Mouse (Mus musculus) ES-E14 (cell line): ENCODE measurements around the gene Pappa2. TPM values are rescaled to one million over a fixed set of nuclear protein-coding genes. Genes with fewer than 3 reads are reported as not detected.

Experiments used
- DNase-seq: peaks from one replicate; pipeline ENCODE4 v3.0.0-alpha.2; 2013; ENCODE audit warnings: low read depth, low spot score
- H3K27ac ChIP-seq: 2 replicates; pipeline ENCODE4 v1.5.1; 2012; ENCODE audit warnings: low read depth, mild to moderate bottlenecking, low read length, moderate library complexity, mixed read lengths; ENCODE audit not compliant: poor library complexity, insufficient read depth, severe bottlenecking
- H3K36me3 ChIP-seq: 2 replicates; pipeline ENCODE4 v1.6.1; 2012; ENCODE audit warnings: mild to moderate bottlenecking, low read length, moderate library complexity, mixed read lengths; ENCODE audit not compliant: control insufficient read depth, poor library complexity, insufficient read depth, severe bottlenecking
- H3K4me1 ChIP-seq, 2 experiments: fragments of 150-350 bp in 1 of 2; sonication (generic) in 1 of 2; 2 replicates each; pipeline ENCODE4 v1.6.1; 2012; ENCODE audit warnings: low read length in 2 of 2, mild to moderate bottlenecking in 1 of 2, mixed read lengths in 1 of 2; ENCODE audit not compliant: control insufficient read depth in 2 of 2, insufficient read depth in 2 of 2, poor library complexity in 1 of 2
- H3K4me3 ChIP-seq, 2 experiments: fragments of 150-350 bp in 1 of 2; sonication (generic) in 1 of 2; 2 replicates each; pipeline ENCODE4 v1.5.1; 2012; ENCODE audit warnings: low read length in 2 of 2, low read depth in 1 of 2, mild to moderate bottlenecking in 1 of 2, mixed read lengths in 1 of 2; ENCODE audit not compliant: insufficient read depth in 1 of 2, poor library complexity in 1 of 2, severe bottlenecking in 1 of 2
- H3K9ac ChIP-seq: 2 replicates; pipeline ENCODE4 v1.6.1; 2012; ENCODE audit warnings: low read depth, mild to moderate bottlenecking, low read length, mixed read lengths; ENCODE audit not compliant: poor library complexity, insufficient read depth, severe bottlenecking
- H3K9me3 ChIP-seq: fragments of 150-350 bp; sonication (generic); 2 replicates; pipeline ENCODE4 v1.6.1; 2012; ENCODE audit warnings: low read depth, mild to moderate bottlenecking, low read length; ENCODE audit not compliant: control insufficient read depth, insufficient read depth
- CHD2 ChIP-seq: IDR thresholded peaks from 2 replicates; pipeline ENCODE4 v1.6.1; 2014; ENCODE audit warnings: mild to moderate bottlenecking, low read depth, low read length, inconsistent platforms
- HCFC1 ChIP-seq: IDR thresholded peaks from 2 replicates; pipeline ENCODE4 v1.6.1; 2012; ENCODE audit warnings: low read length, inconsistent platforms, borderline replicate concordance; ENCODE audit not compliant: insufficient read depth
- MAFK ChIP-seq: IDR thresholded peaks from 2 replicates; pipeline ENCODE4 v1.6.1; 2014; ENCODE audit warnings: mild to moderate bottlenecking, low read depth, low read length, inconsistent platforms; ENCODE audit not compliant: insufficient read depth
- ZC3H11A ChIP-seq: IDR thresholded peaks from 2 replicates; pipeline ENCODE4 v1.6.1; 2012; ENCODE audit warnings: low read depth, mild to moderate bottlenecking, inconsistent platforms, low read length, borderline replicate concordance
- ZNF384 ChIP-seq: IDR thresholded peaks from 2 replicates; pipeline ENCODE4 v1.6.1; 2012; ENCODE audit warnings: low read depth, low read length, inconsistent platforms
- in situ Hi-C, 2 experiments: fragments of 600-800 bp; cut with MboI; formaldehyde crosslinking; loops; one replicate each; pipeline ENCODE4 v1.15.1; 2025; ENCODE audit warnings: low sequenced_read_pairs in 2 of 2, inconsistent platforms in 1 of 2; ENCODE audit not compliant: unreplicated experiment in 2 of 2
- total RNA-seq: library from RNA; depleted of rRNA; stranded (reverse); fragments of 300-350 nt; gene quantifications from 2 replicates; pipeline ENCODE4 v1.2.3, GENCODE M21; 2012

Pappa2 gene
- total RNA-seq, 1 experiment = not detected

DNA sequence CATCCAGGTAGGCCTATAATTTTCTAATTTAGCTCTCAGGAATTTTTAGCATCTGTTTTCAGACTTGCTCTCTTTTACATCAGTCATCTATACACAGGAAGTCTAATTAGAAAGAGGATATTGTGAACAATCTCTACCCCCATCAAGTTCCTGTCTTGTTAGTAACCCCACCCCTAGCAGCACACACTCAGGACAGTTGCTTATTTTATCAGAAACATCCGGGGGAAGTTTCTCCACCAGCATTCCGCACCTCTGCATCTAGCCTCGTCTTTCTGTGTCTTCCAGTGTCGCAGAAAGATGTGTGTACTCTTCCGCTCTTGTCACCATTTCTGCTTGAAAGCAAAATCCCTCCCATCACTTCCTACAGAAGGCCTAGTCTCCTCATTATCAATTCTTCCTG, 59.8 kb downstream of the Pappa2 start:
- in situ Hi-C loops = no loop called here
- no peaks in the 10 kb centered on the region for H3K4me1 ChIP-seq
- no peaks in the 10 kb centered on the region for H3K9me3 ChIP-seq
- TF ChIP-seq CHD2 (no peak), HCFC1 (no peak), MAFK (no peak), ZNF384 (no peak), ZC3H11A (no peak)
- DNase-seq = no peak
- no peak overlapping the region for H3K4me3 ChIP-seq
- H3K9ac ChIP-seq = no peak overlapping the region
- H3K36me3 ChIP-seq = no peaks in the 10 kb centered on the region
- no peak overlapping the region for H3K27ac ChIP-seq

DNA sequence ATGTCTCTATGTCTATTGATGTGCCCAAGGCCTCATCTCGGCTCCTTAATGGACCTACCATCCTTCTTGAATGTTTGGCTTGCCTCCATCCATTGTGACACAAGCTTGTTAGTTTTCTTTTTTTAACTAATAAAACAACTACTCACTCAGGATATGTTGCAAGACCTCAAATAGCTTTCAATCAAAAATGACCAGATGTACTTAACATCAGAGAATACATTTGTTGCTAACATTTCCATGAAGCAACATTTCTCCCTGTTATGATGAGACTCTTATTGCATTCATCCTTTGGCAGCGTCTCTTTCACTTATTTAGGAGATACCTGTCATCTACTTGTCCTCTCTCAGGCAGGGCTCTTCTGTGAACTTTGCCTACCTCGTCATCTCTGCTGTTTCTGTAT, 61.4 kb downstream of the Pappa2 start:
- in situ Hi-C loops = no loop called here
- DNase-seq = no peak
- Histone ChIP-seq H3K36me3 (no peaks in the 10 kb centered on the region), H3K9ac (no peak overlapping the region), H3K4me1 (no peaks in the 10 kb centered on the region), H3K4me3 (no peak overlapping the region), H3K27ac (no peak overlapping the region), H3K9me3 (no peaks in the 10 kb centered on the region)
- TF ChIP-seq CHD2 (no peak), ZC3H11A (no peak), HCFC1 (no peak), ZNF384 (no peak), MAFK (no peak)

DNA sequence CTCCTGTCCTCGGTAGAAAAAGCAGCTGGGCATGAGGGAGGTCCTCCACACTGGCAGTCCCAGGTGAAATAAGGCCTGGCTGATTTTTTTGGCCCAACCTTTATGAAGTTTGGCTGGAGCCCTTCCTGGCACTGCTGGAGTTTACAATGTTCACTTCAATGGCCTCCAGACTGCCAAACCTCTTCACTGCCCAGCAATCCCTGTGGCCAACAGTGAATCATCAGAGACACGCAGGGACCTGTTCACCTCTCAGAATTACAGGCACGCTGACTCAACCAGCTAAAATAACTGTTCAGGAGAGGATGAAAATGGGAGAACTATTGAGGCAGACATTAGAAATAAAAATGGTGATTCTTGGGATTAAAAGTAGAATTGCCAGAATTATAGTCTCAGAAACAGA, 63.2 kb downstream of the Pappa2 start:
- Histone ChIP-seq H3K4me1 (no peaks in the 10 kb centered on the region), H3K9ac (no peak overlapping the region), H3K4me3 (no peak overlapping the region), H3K9me3 (no peaks in the 10 kb centered on the region), H3K27ac (no peak overlapping the region), H3K36me3 (no peaks in the 10 kb centered on the region)
- DNase-seq = no peak
- TF ChIP-seq ZC3H11A (no peak), HCFC1 (no peak), ZNF384 (no peak), MAFK (no peak), CHD2 (no peak)
- in situ Hi-C loops = no loop called here

DNA sequence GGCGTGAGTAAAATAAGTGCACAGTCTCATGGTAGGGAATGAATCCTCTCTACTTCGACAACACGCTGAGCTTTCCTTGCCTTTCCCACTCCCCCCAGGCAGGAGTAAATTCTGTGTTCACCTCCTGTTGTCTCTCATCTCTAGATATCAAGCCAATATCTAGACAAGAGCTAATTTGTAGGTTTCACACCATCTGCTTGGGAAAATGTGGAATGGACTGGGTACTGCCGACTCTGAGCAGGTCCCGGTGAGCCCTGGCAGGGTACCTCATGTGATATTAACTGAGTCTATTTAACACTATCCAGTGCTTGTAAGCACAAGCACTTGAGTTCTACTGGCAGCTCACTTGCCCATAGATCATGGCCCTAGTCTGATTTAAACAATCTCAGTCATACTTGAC, 64.7 kb downstream of the Pappa2 start:
- no peak overlapping the region for H3K27ac ChIP-seq
- in situ Hi-C loops = no loop called here
- H3K9me3 ChIP-seq = no peaks in the 10 kb centered on the region
- no peak for DNase-seq
- H3K4me3 ChIP-seq = no peak overlapping the region
- no peak for TF ChIP-seq CHD2
- TF ChIP-seq ZC3H11A = no peak
- no peak for TF ChIP-seq ZNF384
- no peak for TF ChIP-seq MAFK
- no peak for TF ChIP-seq HCFC1
- H3K36me3 ChIP-seq = no peaks in the 10 kb centered on the region
- H3K9ac ChIP-seq = no peak overlapping the region
- H3K4me1 ChIP-seq = no peaks in the 10 kb centered on the region

DNA sequence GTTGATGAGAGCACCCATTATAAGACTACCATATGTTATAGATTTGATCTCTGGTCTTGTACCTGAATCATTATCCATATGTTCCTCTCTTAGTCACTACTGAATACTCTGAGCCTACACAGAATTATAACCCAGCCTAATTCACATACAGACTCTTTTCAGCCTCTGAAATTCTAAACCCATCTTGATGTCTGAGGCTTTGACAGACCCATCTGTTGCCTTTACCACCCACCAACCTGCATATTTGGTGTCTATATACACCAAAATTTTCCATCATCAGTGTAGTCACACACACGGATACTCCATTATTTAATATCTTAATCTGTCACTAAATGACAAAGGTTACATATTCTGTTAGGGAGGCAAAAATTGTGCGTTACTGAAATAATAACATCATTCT, 69.6 kb downstream of the Pappa2 start:
- no peak for DNase-seq
- TF ChIP-seq ZC3H11A (no peak), HCFC1 (no peak), MAFK (no peak), CHD2 (no peak), ZNF384 (no peak)
- Histone ChIP-seq H3K9me3 (no peaks in the 10 kb centered on the region), H3K27ac (no peak overlapping the region), H3K4me3 (no peak overlapping the region), H3K9ac (no peak overlapping the region), H3K4me1 (no peaks in the 10 kb centered on the region), H3K36me3 (no peaks in the 10 kb centered on the region)
- in situ Hi-C loops = no loop called here
